Mouse (Mus musculus): Measurements from ENCODE around the gene Ydjc. TPM values are rescaled to one million over a fixed set of nuclear protein-coding genes. Genes with fewer than 3 reads are reported as not detected.

The Ydjc gene
- 36.2 and 43.2 TPM in 2 replicates for polyA plus RNA-seq (2021; fragmentation: Nextera tagmentation)
- long read RNA-seq, experiment 1, transcript Ydjc-201 (5 exons, 1,297 nt), result major isoform, 35 of 96 reads
- long read RNA-seq, experiment 1, transcript Ydjc-208 (3 exons, 1,580 nt), result minor isoform, 8 of 96 reads
- long read RNA-seq, experiment 1, partial matches to known transcripts, result 46 of 96 reads
- long read RNA-seq, experiment 1, other reads (novel, unspliced or antisense), result 6 of 96 reads
- long read RNA-seq, experiment 2, transcript Ydjc-201 (5 exons, 1,297 nt), result major isoform, 29 of 58 reads
- long read RNA-seq, experiment 2, partial matches to known transcripts, result 18 of 58 reads
- long read RNA-seq, experiment 2, other reads (novel, unspliced or antisense), result 11 of 58 reads

GRCm38 (mm10) chr16:17144339-17144738 lies at the start of gene Ydjc:
Gene Ydjc, plus strand, starts transcription at chr16:17144621.

DNA sequence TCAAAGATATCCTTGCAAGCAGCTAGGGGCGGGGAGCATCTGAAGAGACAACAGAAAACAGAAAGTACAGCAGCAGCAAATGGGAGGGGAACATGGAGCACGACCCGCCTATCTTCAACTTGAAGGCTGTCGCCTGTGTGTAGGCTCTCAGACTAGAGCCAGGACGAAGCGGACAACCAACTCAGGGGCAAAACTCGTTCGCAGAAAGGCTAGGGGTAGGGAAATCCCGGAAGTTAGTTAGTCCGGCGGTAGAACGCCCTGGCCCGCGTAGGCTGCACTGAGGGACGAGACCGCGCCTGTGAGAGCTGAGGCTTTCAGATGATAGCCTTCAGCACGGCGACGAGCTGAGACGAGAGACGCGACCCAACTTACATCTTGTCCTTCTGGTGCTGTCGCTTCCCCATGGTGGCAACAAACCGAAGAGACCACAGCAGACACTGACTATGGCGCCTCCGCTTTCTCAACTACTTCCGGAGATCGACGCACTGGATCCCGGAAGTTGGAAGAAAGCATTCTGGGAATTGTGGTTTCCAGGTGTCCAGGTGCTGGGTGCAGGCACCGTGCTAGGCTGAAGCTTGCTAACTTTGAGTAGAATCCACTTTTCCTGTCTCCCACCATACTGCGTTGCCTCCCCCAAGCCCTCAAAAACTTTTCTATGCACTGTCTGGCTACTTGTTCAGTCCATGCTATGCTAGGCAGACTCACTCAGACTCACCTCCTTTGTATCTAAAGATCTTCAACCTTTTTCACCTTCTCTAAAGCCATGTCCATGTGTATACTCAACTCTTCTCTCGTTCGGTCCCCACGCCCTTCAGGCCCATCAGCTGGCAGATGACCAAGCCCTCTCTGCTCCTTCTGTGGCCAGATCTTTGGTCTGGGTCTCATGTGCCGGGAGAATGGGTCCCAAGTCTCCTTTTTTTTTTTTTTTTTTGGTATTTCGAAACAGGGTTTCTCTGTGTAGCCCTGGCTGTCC lies 33.4 kb upstream of the Ydjc start, which contains the start of gene Ppil2:
TSS of gene Ppil2 (minus strand) at position 487 of the 973 bp plus-strand sequence.

GRCm38 (mm10) chr16:17124871-17125520 lies 19.4 kb upstream of the Ydjc start, which contains the start of gene 2610318N02Rik:
Gene 2610318N02Rik, minus strand, starts transcription at chr16:17125167.

DNA sequence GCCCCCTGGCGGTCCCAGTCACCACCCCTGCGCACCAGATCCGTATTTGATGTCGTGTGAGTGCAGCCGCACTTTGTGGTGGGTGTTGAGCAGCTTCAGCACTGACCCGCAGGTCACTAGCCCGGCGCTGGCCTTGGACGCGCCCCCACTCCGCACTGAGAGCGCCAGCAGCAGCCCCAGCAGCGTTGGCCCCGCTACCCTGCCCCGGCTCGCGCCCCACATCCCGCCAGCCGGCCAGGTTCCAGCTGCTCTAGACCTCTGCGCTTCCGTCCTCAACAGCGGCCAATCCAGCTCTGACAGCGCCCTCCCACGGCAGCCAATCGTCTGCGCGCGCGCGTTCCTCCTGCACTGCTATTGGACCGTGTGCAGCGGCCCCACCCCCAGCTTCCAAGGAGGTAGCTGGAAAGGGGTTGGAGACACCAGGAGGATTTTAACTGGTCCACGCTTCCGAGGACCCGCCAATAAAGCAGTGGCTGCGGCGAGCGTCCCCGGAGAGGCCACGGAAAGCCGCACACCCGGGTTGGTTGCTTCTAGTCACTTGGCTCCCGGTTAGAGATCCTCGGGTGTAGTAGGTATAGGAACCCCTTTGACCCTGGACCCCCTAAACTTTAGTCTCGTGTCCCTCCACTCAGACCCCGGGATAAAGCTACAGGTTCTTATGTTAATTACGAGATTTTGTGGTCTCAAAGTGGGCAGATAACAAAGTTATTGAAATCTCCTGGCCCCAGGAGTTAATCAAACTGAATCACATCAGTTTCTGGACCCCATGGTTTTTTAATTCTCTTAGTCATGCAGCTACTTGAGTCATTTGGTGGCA lies 12.1 kb upstream of the Ydjc start, which contains the start of gene Sdf2l1:
TSS of gene Sdf2l1 (minus strand) at position 295 of the 817 bp plus-strand sequence.

GRCm38 (mm10) chr16:17146772-17147235 lies 2.4 kb downstream of the Ydjc start, which contains the start of gene Ccdc116:
Gene Ccdc116, minus strand, starts transcription at chr16:17147229.

GRCm38 (mm10) chr16:17202549-17202948 lies 58.1 kb downstream of the Ydjc start, which contains the start of gene Ube2l3:
Gene Ube2l3, minus strand, starts transcription at chr16:17202649.

GRCm38 (mm10) chr16:17208389-17209361 lies 64.3 kb downstream of the Ydjc start, which contains the start of gene Rimbp3:
Gene Rimbp3, plus strand, starts transcription at chr16:17208603.

Other genes starting within 250 kb of the Ydjc start
- gene Ppm1f, start 248.2 kb upstream of the Ydjc start, polyA plus RNA-seq (2021; fragmentation: Nextera tagmentation), result 6.7 and 7.4 TPM in 2 replicates
- 86.4 and 162 TPM in 2 replicates for gene Mapk1, start 161.2 kb upstream of the Ydjc start, polyA plus RNA-seq (2021; fragmentation: Nextera tagmentation)
- gene Ypel1, start 74.9 kb upstream of the Ydjc start, polyA plus RNA-seq (2021; fragmentation: Nextera tagmentation), result 19.7 and 31.3 TPM in 2 replicates
- gene Ppil2, start 33.4 kb upstream of the Ydjc start, polyA plus RNA-seq (2021; fragmentation: Nextera tagmentation), result 66.5 and 80.4 TPM in 2 replicates
- 1.5 and 2.6 TPM in 2 replicates for gene 2610318N02Rik, start 19.5 kb upstream of the Ydjc start, polyA plus RNA-seq (2021; fragmentation: Nextera tagmentation)
- 36.1 and 38.1 TPM in 2 replicates for gene Sdf2l1, start 12.2 kb upstream of the Ydjc start, polyA plus RNA-seq (2021; fragmentation: Nextera tagmentation)
- 0.81 and 0.87 TPM in 2 replicates for gene Ccdc116, start 2.6 kb downstream of the Ydjc start, polyA plus RNA-seq (2021; fragmentation: Nextera tagmentation)
- gene Ube2l3, start 58.0 kb downstream of the Ydjc start, polyA plus RNA-seq (2021; fragmentation: Nextera tagmentation), result 103 and 106 TPM in 2 replicates
- gene Rimbp3, start 64.0 kb downstream of the Ydjc start, polyA plus RNA-seq (2021; fragmentation: Nextera tagmentation), result 0.22 and 0.34 TPM in 2 replicates
- gene Hic2, start 89.0 kb downstream of the Ydjc start, polyA plus RNA-seq (2021; fragmentation: Nextera tagmentation), result 0.55 and 0.72 TPM in 2 replicates
- gene Tmem191c, start 131.5 kb downstream of the Ydjc start, polyA plus RNA-seq (2021; fragmentation: Nextera tagmentation), result 148 and 162 TPM in 2 replicates
- gene Serpind1, start 186.8 kb downstream of the Ydjc start, polyA plus RNA-seq (2021; fragmentation: Nextera tagmentation), result 4.2 and 4.4 TPM in 2 replicates